Mouse (Mus musculus) liver, embryonic 14.5 days (tissue): ENCODE measurements around the gene Klhl32.

Experiments
- CTCF ChIP-seq: IDR thresholded peaks from 2 replicates; pipeline ENCODE4 v1.5.1; 2016; ENCODE audit warnings: antibody characterized with exemption, low read depth, control low read depth
- EP300 ChIP-seq: IDR thresholded peaks from 2 replicates; pipeline ENCODE4 v1.6.1; 2016; ENCODE audit warnings: antibody characterized with exemption, low read depth

GRCm38 (mm10) chr4:24680080-24680479 lies 170.8 kb downstream of the Klhl32 start:
- TF ChIP-seq CTCF (no peak), EP300 (no peak)
